Mouse (Mus musculus) liver, adult 2 months (tissue): ENCODE results near the gene Klhl8. TPM values are rescaled to one million over a fixed set of nuclear protein-coding genes. Genes with fewer than 3 reads are reported as not detected.

Source experiments
- DNase-seq: peaks from one replicate; pipeline ENCODE4 v3.0.0-alpha.2; 2011; ENCODE audit warnings: low read depth, low spot score; ENCODE audit errors: extremely low read depth
- H3K27ac ChIP-seq: fragments of 200-500 bp; replicated peaks from 2 replicates; pipeline ENCODE4 v1.5.1; 2012; ENCODE audit warnings: low read depth, mild to moderate bottlenecking, control low read depth, inconsistent platforms, low read length; ENCODE audit not compliant: insufficient read depth
- H3K27me3 ChIP-seq: fragments of 200-500 bp; 2 replicates; pipeline ENCODE4 v1.6.1; 2012; ENCODE audit warnings: mild to moderate bottlenecking, moderate library complexity, low read length, inconsistent platforms; ENCODE audit not compliant: control insufficient read depth, insufficient read depth
- H3K36me3 ChIP-seq: fragments of 200-500 bp; 2 replicates; pipeline ENCODE4 v1.6.1; 2012; ENCODE audit warnings: low read length, inconsistent platforms; ENCODE audit not compliant: control insufficient read depth, insufficient read depth
- H3K4me1 ChIP-seq: fragments of 200-500 bp; 2 replicates; pipeline ENCODE4 v1.6.1; 2011; ENCODE audit warnings: low read length; ENCODE audit not compliant: control insufficient read depth, insufficient read depth
- H3K4me3 ChIP-seq: fragments of 200-500 bp; 2 replicates; pipeline ENCODE4 v1.5.1; 2011; ENCODE audit warnings: low read depth, mild to moderate bottlenecking, control low read depth, low read length, moderate library complexity; ENCODE audit not compliant: insufficient read depth
- H3K79me2 ChIP-seq: fragments of 200-500 bp; 2 replicates; pipeline ENCODE4 v1.6.1; 2012; ENCODE audit warnings: inconsistent platforms, mild to moderate bottlenecking, low read length, moderate library complexity; ENCODE audit not compliant: control insufficient read depth, insufficient read depth
- H3K9ac ChIP-seq: fragments of 200-500 bp; 2 replicates; pipeline ENCODE4 v1.6.1; 2012; ENCODE audit warnings: low read depth, mild to moderate bottlenecking, control low read depth, inconsistent platforms, low read length
- CTCF ChIP-seq: fragments of 200-500 bp; IDR thresholded peaks from 2 replicates; pipeline ENCODE4 v1.5.1; 2011; ENCODE audit warnings: low read depth, low read length, control low read depth
- POLR2A ChIP-seq: fragments of 200-500 bp; IDR thresholded peaks from 2 replicates; pipeline ENCODE4 v1.6.1; 2011; ENCODE audit warnings: low read length, control low read depth; ENCODE audit not compliant: insufficient read depth; ENCODE audit errors: extremely low read depth
- WGBS: fragments of 180-500 bp; shearing (Covaris S2); methylation state at CpG from one replicate; pipeline ENCODE4 v1.1.7; 2018; 5-methylcytosine and 5-hydroxymethylcytosine counted together
- polyA plus RNA-seq: library from polyadenylated mRNA; depleted of rRNA; stranded (reverse); fragments of >200 nt; gene quantifications from 2 replicates; pipeline ENCODE4 v1.2.3, GENCODE M21; 2012
- total RNA-seq: library from RNA; depleted of rRNA; stranded (reverse); fragments of >200 nt; gene quantifications from 2 replicates; pipeline ENCODE4 v1.2.3, GENCODE M21; 2014

The Klhl8 gene
- total and polyA plus RNA-seq, 2 experiments = 1.3 to 2.6 TPM

DNA sequence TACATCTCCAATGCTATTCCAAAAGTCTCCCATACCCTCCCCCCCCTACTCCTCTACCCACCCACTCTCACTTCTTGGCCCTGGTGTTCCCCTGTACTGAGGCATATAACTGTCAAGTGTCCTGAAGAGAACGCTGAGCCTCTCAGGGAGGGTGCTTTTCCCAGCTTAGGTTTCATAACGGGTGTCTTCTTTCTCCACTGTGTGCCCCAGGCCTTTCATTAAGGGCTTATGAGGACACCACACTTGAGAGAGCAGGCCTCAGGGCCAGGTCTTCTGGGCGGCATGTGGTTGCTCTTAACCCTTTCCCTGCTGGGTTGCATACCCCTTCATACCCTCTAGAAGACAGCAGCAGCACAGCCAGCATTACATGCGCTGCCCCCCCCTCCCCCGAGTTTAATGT, 64.5 kb downstream of the Klhl8 start:
- WGBS = 81% methylated on average over 5 of the region's 5 CpGs
- no peaks in the 10 kb centered on the region for H3K79me2 ChIP-seq
- no peak for TF ChIP-seq CTCF
- no peaks in the 10 kb centered on the region for H3K27me3 ChIP-seq
- H3K36me3 ChIP-seq = peaks cover 55% of the 10 kb centered on the region
- H3K9ac ChIP-seq = no peak overlapping the region
- no peak overlapping the region for H3K4me3 ChIP-seq
- H3K27ac ChIP-seq = no peak overlapping the region
- H3K4me1 ChIP-seq = peaks cover 12% of the 10 kb centered on the region
- no peak for DNase-seq

DNA sequence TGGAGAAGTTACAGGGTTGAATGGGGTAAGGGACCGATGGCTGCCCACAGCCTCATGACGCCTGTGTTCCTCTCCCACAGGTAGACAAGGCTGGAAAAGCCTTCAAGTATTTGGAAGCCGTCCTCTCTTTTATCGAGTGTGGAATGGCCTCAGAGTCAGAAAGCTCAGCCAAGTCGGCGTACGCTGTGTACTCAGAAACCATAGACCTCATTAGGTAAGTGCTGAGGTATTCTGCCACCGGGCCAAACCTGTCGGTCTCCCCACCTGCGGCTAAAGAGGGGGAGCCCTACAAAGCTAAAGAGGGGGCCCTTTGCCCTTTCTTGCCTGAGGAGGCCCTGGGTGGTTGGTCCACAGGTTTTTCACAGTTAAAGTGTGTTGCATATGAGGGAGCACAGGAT, 64.9 kb downstream of the Klhl8 start:
- no peak overlapping the region for H3K27ac ChIP-seq
- H3K9ac ChIP-seq = no peak overlapping the region
- peaks cover 12% of the 10 kb centered on the region for H3K4me1 ChIP-seq
- TF ChIP-seq CTCF (no peak), POLR2A (no peak)
- no peak overlapping the region for H3K4me3 ChIP-seq
- no peaks in the 10 kb centered on the region for H3K27me3 ChIP-seq
- H3K79me2 ChIP-seq = no peaks in the 10 kb centered on the region
- DNase-seq = peak; percentile 37
- peaks cover 53% of the 10 kb centered on the region for H3K36me3 ChIP-seq
- WGBS = 90% methylated on average over 10 of the region's 10 CpGs

DNA sequence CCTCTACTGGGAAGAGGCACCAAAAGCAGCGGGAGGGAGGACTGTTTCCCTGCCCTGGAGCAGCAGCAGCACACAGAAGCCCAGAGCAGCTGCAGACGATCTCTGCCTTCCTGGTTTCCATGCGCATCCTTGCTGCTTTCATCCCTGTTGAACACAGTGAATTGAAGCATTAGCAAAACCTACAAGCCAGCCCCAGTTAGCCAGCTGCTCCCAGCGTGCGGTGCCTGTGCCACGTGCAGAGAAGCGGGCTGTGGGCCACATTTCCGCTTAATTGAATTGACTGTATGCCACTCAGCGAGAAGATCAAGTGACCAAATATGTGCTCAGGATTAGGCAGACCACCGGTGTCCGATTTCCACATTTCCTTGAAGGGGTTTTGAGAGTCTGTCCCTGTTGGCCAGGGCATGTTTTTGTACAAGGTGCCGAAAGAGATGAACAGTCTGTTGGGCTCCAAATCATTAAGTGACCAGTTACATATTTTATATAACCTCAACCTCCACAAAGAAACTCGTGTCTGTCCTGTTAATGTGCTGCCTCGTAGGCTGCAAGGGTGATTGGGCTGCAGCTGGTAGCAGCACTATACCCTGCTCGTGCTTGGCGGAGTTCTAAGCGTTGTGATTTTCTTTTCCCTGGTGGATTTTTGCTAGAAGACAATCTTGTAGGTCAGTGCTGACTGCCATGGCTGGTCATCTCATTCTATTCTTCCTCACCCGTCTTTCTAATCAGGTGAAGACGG, 65.5 kb downstream of the Klhl8 start:
- WGBS = 95% methylated on average over 19 of the region's 19 CpGs
- Histone ChIP-seq H3K79me2 (no peaks in the 10 kb centered on the region), H3K9ac (no peak overlapping the region), H3K4me3 (no peak overlapping the region), H3K36me3 (peaks cover 54% of the 10 kb centered on the region), H3K27me3 (no peaks in the 10 kb centered on the region), H3K4me1 (peaks cover 12% of the 10 kb centered on the region), H3K27ac (no peak overlapping the region)
- no peak for DNase-seq
- no peak for TF ChIP-seq POLR2A
- no peak for TF ChIP-seq CTCF

DNA sequence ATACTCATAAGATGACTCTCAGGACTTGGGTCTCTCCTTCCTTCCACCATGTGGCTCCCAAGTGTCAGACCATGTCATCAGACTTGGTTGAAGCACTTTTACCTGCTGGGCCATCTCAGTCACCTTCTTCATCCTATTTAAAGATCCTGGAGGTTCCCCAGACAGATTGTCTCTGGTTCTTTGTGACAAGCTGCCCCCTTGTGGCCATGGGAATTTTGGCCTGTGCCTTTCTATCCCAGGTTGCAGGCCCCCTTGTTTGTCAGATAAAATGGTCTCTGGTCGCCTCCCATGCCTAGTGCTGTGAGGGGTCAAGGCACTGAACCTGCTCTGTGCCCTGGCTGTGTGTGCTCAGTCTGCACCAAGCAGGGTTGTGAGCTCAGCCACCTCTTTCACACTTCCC, 67.1 kb downstream of the Klhl8 start:
- TF ChIP-seq CTCF (peak; percentile 42; the same call in 1 of the 2 replicates), POLR2A (no peak)
- no peaks in the 10 kb centered on the region for H3K27me3 ChIP-seq
- WGBS = 79% methylated on average over 1 of the region's 1 CpGs
- H3K4me1 ChIP-seq = peaks cover 18% of the 10 kb centered on the region
- DNase-seq = peak; percentile 30
- H3K27ac ChIP-seq = no peak overlapping the region
- peaks cover 49% of the 10 kb centered on the region for H3K36me3 ChIP-seq
- peaks cover 3% of the 10 kb centered on the region; the same call in 1 of the 2 replicates for H3K79me2 ChIP-seq
- no peak overlapping the region for H3K4me3 ChIP-seq
- no peak overlapping the region for H3K9ac ChIP-seq

DNA sequence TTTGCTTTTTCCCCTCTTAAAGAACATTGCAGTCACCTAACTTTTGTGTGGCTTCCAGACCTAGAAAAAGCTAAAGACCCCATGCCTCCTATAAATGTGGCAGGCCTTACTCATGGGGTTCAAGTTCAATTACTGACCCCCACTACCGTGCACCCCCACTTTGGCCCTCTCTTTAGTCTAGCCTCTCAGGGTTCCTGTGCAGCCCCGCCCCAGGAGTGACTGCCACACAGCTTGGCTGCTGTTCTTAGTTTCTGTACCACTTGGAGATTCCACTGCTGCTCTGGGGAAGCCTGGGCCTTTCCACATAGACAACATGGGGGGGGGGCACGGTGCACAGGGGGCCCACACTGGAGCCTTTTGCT, 71.8 kb downstream of the Klhl8 start:
- H3K36me3 ChIP-seq = peaks cover 24% of the 10 kb centered on the region
- WGBS = 75% methylated on average over 3 of the region's 3 CpGs
- H3K27me3 ChIP-seq = no peaks in the 10 kb centered on the region
- H3K4me3 ChIP-seq = no peak overlapping the region
- no peak for DNase-seq
- TF ChIP-seq CTCF (no peak), POLR2A (no peak)
- H3K27ac ChIP-seq = no peak overlapping the region
- peaks cover 14% of the 10 kb centered on the region for H3K4me1 ChIP-seq
- H3K9ac ChIP-seq = no peak overlapping the region
- H3K79me2 ChIP-seq = peaks cover 9% of the 10 kb centered on the region; the same call in 1 of the 2 replicates

DNA sequence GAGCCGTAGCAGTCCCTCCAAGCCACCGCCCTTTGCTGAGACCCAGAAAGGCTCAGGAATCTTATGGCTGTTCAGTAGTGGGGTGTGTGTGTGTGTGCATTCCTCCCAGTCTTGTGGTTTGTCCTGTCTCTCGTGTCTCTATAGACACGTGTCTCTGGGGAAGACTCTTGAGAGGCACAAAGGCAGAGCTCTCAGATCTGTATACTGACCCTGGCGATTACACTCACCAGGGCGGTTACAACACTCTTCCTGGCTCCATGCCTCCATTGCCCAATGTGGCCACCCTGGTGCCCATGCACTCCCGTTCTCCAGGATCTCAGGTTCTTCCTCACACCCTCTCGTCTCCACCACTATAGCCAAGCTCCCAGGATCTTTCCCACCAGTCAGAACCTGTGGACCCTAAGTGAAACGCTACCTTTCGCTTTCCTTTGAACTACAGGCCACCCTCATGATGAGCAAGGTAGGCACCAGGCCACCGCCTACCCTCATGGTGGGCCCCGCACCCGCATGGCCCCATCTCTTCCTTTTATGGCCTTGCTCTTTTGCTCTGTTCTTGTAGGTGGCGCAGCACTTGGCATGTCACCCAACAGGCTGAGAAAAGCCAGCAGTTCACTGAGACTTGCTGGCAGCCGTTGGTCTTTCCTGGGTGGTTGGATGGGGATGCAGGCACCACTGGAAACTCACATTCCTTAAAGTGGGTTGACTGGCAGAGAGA, 72.4 kb downstream of the Klhl8 start:
- Histone ChIP-seq H3K4me1 (peaks cover 14% of the 10 kb centered on the region), H3K36me3 (peaks cover 24% of the 10 kb centered on the region), H3K9ac (no peak overlapping the region), H3K27me3 (no peaks in the 10 kb centered on the region), H3K79me2 (peaks cover 9% of the 10 kb centered on the region; the same call in 1 of the 2 replicates), H3K4me3 (no peak overlapping the region), H3K27ac (0 out of 2 replicates have a peak overlapping the region, but pooled peaks have one; percentile 4)
- DNase-seq = peak; percentile 92
- TF ChIP-seq CTCF = no peak
- TF ChIP-seq POLR2A = no peak
- WGBS = 54% methylated on average over 15 of the region's 15 CpGs
